Mouse (Mus musculus): Measurements from ENCODE around the gene Tmco4.

DNA sequence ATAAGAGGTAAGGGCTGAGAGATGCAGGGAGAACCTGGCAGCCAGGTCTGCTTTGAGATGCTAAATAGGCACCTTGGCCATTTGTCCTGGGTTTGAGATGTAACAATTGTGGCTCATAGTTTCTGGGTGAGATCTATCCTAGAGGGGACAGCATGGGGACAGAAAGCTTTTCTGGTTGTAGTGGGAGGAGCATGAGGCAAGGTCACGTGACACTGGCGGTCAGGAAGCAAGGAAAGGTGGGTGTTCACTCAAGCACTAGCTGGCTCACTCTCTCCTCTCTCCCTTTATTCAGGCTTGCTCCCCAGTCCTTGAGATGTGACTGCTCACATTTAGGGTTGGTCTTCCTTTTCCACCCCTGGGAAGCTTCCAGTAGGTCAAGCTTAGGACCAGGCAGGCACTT, 28.3 kb downstream of the Tmco4 start:
- no peak for TF ChIP-seq CTCF (IDR thresholded peaks at IDR 0.05; ENCODE audit: insufficient read depth, low read depth, low read length)
- TF ChIP-seq POLR2A (IDR thresholded peaks at IDR 0.05; ENCODE audit: insufficient read depth, low read depth, low read length) = no peak

Data from olfactory bulb, adult 2 months (tissue).